Mouse (Mus musculus): ENCODE data around the gene Lcn2.

The Lcn2 gene

DNA sequence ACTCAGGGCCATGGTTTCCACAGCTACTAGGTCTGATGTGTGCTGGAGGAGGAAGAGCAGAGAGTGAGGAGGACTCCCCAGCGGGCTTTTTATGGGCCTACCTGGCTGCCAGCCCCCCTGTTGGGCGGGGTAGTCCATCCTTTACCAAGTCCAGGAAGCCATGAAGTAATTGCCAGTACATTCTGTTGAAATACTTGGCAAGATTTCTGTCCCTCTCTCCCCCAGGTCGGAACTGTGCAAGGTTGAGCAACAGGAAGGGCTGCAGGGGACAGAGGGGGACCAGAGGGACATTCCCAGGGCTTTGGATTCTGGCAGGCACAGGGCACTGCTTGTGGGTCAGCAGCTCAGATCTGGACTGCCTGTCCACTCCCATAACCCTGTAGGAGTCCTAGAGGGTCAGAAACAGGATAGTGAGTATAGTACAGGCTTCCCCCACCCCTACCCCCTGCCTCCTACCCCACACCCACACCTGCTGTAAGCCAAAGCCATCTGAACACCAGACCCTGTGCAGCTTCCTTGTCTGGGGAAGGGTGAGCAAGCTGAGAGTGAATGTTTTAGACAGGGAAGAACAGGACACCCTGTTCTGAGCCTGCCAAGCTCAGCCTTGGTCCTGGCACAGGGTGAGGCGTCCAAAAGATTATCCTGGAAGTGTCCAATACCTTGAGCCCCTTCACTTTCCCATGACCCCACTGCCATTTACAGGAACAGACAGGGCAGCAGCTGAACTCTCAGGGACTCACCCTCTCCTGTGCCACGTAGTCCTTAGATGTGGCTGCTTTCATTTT lies at the start of gene Lcn2:
Lcn2 (minus strand) TSS at position 547 of the 785 bp plus-strand sequence.
- no peak for DNase-seq (ENCODE audit: low spot score)

DNA sequence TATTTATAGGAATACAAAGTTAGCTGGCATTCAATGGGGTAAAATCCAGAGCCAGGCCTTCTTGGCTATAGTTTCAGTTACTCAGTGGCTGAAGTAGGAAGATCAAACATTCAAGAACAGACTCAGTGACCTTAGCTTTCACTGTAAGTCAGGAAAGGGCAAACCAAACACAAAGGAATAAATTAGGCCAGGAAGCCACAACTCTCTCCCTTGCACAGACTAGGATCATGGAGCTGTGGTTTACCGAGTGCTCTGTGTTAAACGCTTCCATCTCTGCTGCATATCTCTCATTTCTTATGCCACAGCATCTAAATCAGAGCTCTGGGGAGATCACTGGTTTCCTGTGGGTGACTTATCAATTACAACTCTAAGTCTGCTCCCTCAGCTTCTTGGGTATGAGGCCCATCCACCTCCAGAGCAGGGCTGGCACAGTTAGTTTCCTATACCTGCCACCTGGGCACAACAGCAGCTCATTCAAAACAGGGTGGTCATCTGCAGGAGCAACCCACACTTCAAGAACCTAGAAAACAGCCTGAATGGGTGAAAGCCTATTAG lies 49.6 kb upstream of the Lcn2 start:
- DNase-seq (ENCODE audit: low spot score) = no peak

DNA sequence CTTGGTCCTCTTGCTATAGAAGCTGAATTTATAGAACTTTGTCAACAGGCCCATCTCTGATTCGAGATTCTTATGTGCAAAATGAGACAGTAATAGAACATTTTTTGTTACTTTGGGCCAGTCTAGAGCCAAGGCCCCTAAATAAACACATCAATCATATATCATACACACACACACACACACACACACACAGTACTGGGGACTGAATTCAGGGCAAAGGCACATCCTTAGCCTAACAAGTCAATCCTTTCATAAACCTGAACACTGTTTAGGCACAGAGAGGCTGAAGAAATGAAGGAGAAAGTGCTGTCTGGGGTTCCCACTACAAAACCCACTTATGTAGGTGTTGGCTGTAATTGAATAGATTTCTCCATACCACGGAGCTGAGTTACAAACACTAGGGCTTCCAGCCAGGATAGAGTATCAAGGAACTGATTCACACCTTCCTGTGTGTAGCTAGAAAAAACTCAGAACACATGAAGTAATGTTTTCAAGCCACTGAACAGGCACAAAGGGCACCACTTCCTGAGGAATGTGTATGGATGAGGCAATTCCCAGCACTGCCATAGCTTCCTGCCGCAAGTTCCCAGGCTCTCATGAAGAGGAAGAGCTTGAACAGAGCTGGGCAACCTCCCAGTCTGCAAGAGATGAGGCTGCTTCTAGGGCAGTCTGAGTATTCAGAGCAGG lies 48.8 kb upstream of the Lcn2 start:
- no peak for DNase-seq (ENCODE audit: low spot score)

DNA sequence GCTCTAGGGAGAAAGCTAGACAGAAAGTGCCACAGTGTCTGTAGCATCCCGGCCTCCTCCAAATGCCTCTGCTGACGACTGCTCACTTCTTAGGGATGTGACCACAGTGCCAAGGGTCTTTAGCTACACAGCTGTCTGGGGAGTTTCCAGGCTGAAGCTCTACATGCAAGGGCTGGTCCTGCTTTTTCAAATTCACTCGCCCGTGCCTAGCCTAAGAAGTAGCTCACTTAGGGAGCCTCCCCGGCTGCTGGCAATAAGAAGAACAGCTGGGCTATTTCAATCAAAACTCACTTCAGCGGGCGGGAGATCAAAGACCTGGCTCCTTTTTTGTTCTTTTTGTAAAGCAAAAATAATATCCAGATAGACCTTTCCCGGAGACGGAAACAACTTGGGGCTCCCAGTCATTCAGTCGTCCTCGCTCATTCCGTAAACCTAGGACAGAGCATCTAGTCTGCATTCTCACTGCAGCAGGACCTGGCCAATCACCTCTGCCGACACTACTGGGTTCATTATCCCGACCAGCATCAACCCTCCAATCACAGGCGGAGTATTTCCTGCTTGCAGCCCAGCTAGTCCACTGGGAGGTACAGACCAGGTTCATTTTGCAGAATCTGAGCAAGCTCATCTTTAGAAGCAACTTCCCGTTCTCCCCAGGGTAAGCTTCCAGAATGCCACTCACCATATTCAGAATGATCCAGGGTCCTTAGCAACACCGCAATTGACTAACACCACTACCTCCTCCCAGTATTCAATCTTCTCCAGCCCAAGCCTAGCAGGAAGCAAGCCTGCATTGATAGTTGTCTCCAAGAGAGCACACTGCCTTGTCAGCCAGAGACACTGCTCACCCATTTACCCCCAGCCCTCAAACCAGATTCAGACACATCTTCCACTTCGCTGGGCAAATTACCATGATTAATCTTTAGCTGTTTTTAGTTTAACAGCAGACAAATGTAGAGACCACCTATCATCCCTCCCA lies 42.9 kb upstream of the Lcn2 start:
- DNase-seq (ENCODE audit: low spot score) = peak; percentile 89

DNA sequence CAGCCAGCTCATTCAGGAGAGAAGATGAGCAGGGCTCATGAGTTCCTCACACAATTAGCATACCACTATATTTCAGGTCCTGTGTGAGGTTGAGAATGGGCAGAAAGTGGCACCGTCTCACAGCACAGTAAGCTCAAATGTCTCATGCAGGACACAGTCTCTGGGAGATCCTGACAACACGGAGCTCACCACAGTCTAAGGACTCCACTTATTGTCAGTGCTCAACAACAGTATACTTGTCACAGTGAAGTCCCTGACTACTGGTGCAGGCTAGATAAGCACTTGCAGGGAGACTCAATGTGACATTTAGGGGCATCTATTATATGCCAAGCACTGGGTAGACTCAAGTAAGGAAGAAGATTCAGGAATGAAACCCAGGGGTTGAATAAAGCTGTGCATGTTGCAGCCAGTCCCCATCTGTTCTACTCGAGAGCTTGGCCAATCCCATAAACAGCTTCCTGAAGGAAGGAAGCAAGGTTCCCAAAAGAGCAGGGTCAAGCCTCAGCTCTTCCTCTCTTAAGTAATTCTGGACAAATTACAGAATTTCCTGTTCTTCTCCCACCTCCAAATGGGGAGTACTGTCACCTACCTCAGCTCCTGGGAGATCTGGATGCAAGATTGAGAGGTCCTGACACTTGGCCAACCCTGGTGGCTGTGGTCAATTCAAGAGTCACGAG lies 41.3 kb upstream of the Lcn2 start:
- DNase-seq (ENCODE audit: low spot score) = no peak

DNA sequence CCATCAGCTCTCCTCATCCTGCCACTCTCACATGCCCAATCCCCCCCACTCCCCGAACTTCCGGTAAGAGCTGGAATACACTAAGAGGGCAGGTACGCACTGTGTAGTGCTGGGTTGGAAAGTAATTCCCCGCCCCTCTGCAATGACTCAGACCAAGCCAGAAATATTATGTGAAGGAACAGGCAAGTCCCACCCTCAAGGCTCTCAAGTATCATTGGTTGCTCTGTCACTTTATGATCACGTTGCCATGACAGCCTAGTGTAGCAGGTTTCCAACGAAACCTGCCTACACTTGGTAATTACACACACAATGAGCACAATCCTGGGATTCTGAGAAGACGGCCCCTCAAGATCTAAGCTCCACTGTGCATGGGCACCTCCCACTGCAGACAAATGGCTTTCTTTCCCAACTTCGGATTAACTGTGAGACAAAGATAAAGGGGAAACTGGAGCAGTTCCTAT lies 40.2 kb upstream of the Lcn2 start:
- DNase-seq (ENCODE audit: low spot score) = peak; percentile 84

DNA sequence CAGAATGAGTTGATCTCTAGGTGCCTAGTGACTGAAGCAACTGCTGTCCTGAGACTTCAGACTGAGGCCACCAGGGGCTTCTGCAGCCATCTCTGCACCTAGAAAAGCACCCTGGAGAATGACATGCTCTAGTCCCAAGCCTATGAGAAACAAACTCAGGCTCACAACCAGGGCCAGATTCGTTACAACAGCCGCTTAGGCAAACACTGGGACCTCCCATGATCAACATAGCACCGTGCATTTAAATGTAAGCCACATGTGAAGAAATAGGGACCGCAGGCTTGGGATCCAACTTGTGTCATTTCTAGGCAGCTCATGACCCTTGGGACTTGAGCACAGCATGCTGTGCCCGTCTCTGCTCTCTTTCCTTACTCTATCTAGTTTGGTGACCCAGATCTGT lies 39.7 kb upstream of the Lcn2 start:
- DNase-seq (ENCODE audit: low spot score) = no peak

DNA sequence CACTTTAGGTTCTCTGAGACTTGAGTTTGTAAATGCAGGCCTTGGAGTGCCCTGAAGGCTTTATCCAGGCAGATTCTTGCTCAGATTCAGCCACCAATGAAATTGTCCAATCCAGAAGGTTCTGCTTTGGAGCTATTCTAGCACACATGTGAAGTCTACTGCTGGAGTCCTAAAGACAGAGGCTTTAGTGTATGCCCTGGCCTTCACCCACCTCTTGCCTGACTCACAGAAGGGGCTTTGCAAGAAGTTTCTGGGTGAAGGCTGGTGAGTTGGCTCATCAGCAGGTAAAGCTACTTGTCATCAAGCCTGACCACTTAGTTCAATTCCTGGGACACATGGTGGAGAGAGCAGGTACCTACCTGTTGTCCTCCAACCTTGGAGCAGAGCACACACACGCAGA lies 38.1 kb upstream of the Lcn2 start:
- DNase-seq (ENCODE audit: low spot score) = no peak

DNA sequence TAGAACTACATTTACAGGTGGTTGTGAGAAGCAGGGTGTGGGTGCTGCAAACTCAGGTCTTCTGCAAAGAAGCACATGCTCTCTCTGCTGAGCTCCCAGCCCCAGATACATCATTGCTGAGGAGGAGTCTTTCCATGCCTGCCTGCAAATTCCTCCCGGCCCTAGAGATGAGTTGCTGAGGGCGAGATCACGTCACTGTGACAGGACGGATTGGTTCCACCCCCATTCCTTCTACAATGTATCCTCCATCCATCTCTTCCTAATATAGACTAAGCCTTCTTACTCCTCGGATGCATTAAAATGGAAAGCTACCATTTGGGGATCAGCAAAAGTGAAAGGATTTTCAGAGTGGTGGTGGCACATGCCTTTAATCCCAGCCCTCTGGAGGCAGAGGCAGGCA lies 37.5 kb upstream of the Lcn2 start:
- no peak for DNase-seq (ENCODE audit: low spot score)

DNA sequence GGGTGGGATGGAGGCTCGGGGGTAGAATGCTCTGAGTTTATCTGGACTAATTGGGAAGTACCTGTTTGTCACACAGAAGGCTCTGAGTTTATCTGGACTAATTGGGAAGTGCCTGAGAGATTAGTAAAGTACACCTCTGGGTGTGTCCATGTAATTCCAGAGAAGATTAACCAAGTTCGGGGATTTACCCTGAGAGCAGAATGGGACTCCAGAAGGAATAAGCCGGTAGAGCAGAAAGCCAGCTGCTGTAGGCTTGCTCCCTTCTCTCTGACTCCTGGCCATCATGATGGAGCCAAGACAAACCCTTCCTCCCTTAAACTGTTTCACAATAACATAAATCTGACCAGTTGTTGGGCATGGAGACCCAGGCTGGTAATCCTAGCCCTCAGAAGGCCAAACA lies 36.7 kb upstream of the Lcn2 start:
- DNase-seq (ENCODE audit: low spot score) = no peak

DNA sequence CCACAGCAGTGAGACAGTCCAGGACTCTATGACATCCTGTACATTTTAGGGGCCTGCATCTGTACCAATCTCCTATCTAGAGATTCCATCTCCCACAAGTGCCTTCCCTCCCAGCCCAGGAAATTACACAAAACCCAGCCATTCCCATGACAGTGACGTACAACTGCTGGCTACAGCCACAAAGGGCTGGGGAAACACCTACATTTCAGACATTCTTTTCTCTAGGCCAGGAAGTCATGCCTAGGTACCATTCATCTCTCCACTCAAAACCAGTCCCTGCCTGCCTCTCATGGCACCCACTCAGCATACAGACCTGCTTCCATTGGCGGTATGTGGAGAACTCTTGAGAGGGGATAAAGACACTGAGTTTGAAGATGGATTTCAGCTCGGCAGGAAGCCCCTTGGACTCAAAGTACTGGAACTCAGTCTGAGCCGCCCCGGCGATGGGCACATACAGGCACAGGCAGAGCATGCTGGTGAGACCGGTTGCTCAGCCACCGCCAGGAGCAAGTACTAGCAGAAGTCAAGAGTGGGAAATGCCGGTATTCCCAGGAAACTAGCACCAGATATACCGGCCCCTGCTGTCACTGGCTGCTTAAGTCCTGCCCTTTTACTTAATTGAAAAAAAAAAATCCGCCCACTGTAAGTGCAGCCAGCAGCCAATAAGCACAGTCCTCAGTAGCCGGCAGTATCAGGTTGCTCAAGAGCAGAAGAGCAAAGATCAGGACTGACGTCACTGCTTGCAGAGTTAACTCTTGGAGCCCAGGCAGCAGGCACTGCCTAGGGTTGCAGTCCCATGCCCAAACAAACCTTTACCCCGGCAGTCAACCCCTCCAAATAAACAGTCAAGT lies 35.7 kb upstream of the Lcn2 start:
- DNase-seq (ENCODE audit: low spot score) = peak; percentile 89

DNA sequence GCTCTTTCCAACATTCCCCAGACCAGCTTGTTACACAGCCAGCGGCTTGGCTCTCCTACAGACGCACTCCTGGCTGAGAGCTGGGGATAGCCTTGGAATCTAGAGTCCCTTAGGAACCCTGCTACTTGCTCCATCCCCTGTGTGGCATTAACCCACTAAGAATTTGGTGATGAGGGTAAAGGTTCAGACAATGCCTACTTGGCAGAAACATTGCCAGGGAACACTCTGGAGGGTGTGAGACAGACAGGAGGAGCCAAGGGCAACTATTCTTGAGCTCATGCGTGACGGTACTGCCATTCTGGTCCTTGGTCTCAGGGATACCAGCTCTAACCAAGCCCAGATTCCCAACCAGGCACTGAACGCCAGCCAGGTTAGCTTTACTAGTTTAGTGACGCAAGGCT lies 33.8 kb upstream of the Lcn2 start:
- no peak for DNase-seq (ENCODE audit: low spot score)

DNA sequence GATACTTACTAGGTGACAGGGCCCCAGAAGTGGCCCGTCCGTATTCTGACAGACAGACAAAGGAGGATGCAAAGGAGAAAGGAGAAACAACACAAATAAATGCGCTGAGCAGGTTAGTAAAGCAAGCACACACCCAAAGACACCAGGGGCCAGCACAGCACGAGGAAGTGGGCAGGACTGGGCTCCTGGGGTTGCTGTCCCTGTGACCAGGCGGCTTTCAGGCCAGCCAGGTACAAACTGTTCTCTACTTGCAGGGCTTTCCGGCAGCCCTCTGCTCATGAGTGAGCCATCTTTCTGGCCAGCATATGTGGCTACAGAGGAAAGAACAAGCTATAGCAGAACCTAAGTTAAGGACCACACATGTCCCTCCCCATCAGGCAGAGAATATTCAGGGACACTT lies 32.6 kb upstream of the Lcn2 start:
- no peak for DNase-seq (ENCODE audit: low spot score)

DNA sequence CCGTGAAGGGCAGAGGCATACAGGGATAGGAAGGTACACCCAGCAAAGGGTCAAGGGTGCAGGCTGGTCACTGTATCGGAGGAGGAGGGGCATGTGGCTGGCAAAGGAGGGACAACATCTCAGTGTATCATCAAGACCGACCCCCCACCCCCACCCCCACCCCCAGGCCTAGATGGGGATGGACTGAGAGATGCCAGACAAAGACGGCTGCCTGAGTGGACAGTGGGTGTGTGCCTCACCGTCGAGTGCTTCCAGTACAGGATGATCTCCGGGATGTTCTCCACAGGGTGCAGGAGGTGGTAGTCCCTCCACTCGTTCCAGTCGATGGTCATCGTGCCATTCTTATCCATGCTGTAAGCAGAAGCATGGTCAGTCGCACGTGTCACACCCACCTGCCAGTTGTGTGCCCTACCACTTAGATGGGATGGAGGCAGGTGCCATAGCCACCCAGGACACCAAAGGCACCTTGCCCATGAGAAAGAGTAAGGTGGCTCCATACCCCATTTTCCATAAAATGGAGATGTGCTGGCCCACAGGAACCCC lies 32.1 kb upstream of the Lcn2 start:
- DNase-seq (ENCODE audit: low spot score) = no peak

DNA sequence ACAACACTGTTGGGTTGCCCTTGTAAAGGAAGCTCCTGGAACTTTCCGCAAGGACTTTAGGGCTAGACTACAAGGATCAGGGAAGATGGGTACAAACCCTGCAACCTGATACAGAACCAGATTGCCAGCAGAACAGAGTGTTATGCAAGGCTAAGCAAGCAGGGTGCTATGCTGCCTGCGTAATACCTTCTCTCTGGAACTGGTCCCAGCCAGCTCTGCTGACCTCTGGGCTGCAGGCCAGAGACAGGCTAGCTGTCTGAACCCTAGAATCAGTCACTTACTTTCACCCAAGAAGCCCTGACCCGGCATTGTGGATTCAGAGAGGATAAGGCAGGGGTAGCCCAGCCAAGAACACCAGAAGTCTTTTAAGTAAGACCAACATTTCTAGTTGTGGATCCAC lies 31.3 kb upstream of the Lcn2 start:
- peak; percentile 56 for DNase-seq (ENCODE audit: low spot score)

DNA sequence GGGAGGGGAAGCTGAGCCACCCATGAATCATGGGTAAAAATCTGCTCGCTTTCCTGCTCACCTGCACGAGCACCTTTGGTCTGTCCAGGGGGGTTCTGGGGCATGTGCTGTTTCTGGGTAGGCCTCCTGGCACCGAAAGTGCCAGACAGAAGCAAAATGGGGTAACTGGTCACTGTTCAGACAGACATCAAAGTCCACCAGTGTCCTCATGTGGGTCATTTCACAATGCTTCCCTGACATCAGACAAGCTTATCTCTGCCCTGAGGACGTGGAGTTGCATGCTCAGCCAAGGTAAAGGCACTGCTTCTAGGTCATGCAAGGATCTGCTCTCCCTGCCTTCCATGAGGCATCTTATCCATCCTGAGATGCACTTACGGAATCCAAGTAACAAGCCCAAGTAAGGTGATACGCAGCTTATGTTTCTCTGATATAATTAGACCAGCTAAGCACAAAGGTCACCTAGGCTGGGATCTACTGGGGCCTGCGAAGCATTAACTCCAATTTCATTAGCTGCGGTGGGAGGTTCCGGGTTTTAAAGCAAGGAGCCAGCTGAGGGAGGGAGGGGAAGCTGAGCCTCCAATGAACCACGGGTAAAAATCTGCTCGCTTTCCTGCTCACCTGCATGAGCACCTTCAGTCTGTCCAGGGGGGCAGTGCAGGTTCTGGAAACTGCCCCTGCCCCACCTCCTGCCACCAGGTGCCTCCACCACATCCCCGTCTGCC lies 30.5 kb upstream of the Lcn2 start:
- no peak for DNase-seq (ENCODE audit: low spot score)

DNA sequence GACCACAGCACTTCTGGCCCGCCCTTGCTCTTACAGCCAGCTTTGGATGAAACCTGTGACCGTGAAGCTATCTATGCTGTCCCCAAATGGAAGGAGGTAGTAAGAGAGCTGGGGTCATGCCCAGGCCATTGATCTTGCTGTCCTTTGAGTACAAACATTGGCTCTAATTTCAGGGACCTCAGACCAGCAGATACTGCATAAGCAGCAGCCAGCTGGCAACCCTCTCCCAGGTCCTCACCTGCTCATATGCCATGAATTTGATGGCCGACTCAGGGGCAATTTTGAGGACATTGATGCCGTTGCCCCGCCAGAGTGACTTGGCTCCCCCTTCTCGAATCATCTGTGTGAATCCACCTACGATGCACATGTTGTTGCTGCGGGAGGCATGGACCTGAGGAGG lies 29.4 kb upstream of the Lcn2 start:
- no peak for DNase-seq (ENCODE audit: low spot score)

DNA sequence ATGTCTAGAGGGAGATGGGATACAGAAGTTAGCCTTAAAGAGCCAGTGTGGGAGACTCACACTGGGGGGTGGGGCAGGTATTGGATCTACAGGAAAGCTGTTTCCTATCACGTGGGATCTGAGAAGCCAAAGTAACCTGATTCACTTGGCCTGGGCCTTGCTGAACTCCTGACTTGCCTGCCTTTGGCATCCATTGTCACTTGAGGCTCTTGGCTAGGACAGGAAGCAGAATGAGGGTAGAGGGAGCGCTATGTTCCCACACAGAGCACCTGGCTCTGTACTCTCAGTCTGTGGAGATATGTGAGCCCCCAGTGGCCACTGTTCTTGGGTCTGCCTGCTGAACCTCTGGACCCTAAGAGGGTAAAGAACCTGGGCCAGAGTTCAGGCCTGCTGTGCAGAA lies 28.5 kb upstream of the Lcn2 start:
- DNase-seq (ENCODE audit: low spot score) = no peak

DNA sequence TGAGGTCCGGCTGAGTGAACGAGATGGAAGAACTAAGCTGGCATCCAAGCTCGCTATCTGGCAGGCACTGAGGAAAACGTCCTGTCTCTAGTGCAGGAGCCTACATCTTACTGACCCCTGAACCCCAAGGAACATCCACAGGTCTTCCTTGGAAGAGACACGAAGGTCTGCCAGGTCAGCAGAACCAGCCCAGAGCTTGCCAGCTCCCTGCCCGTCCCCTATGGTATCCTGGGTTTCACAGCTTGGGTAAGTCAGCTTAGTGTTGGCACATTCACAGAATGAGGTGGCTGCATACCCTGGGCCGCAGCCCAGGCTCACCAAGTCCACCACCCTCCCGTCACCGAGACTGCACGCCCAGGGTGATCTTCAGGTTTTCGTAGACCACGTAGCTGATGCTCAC lies 27.7 kb upstream of the Lcn2 start:
- no peak for DNase-seq (ENCODE audit: low spot score)

DNA sequence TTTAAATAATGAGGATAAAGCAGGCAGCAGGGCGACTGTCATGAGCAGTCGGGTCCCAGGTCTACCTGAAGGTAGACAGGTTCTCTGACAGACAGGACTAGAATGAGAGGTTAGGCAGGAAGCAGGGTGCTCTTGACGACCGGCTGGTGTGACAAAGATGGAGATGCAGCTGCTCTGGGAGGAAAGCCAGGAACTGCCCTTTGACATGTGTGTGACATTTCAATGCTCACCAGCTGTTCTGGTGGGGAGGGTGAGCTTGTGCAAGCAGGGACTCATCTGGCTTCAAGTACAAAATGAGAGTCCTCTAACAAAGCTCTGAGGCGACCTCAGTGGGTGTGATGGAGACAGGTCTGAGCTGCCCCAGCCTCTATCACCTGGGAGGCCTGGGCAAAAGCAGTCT lies 25.9 kb upstream of the Lcn2 start:
- DNase-seq (ENCODE audit: low spot score) = no peak

All from MN1 (cell line).